Mouse (Mus musculus) MEL (cell line): ENCODE results near the gene Selenot. TPM values are rescaled to one million over a fixed set of nuclear protein-coding genes. Genes with fewer than 3 reads are reported as not detected.

Source experiments
- DNase-seq: peaks from one replicate; pipeline ENCODE4 v3.0.0; 2011; ENCODE audit warnings: low read depth, low spot score
- H3K27ac ChIP-seq: 2 replicates; pipeline ENCODE4 v1.5.1; 2012; ENCODE audit warnings: low read depth, mild to moderate bottlenecking, control low read depth, low read length, moderate library complexity; ENCODE audit not compliant: control insufficient read depth
- H3K27me3 ChIP-seq, 2 experiments: fragments of 150-350 bp in 1 of 2; sonication (generic) in 1 of 2; 2 replicates each; pipeline ENCODE4 v1.6.1; 2012; ENCODE audit warnings: low read length in 2 of 2, mild to moderate bottlenecking in 2 of 2, improper control_type of control experiment in 1 of 2, moderate library complexity in 1 of 2; ENCODE audit not compliant: insufficient read depth in 2 of 2, control insufficient read depth in 1 of 2
- H3K36me3 ChIP-seq, 2 experiments: 2 replicates each; pipeline ENCODE4 v1.6.1; 2012 to 2014; ENCODE audit warnings: low read length in 2 of 2, improper control_type of control experiment in 1 of 2, inconsistent platforms in 1 of 2, mild to moderate bottlenecking in 1 of 2; ENCODE audit not compliant: insufficient read depth in 2 of 2, control insufficient read depth in 1 of 2
- H3K4me1 ChIP-seq, 2 experiments: fragments of 150-350 bp in 1 of 2; sonication (generic) in 1 of 2; 2 replicates each; pipeline ENCODE4 v1.6.1; 2012; ENCODE audit warnings: low read length in 2 of 2, improper control_type of control experiment in 1 of 2, mild to moderate bottlenecking in 1 of 2; ENCODE audit not compliant: insufficient read depth in 2 of 2, control insufficient read depth in 1 of 2
- H3K4me3 ChIP-seq, 2 experiments: fragments of 150-350 bp in 1 of 2; sonication (generic) in 1 of 2; 2 replicates each; pipeline ENCODE4 v1.5.1; 2012; ENCODE audit warnings: low read depth in 2 of 2, low read length in 2 of 2, mild to moderate bottlenecking in 2 of 2, moderate library complexity in 2 of 2, control low read depth in 1 of 2, improper control_type of control experiment in 1 of 2; ENCODE audit not compliant: control insufficient read depth in 1 of 2, insufficient read depth in 1 of 2
- H3K79me2 ChIP-seq: 2 replicates; pipeline ENCODE4 v1.6.1; 2012; ENCODE audit warnings: mild to moderate bottlenecking, low read length, moderate library complexity; ENCODE audit not compliant: control insufficient read depth, poor library complexity, insufficient read depth
- H3K9ac ChIP-seq: 2 replicates; pipeline ENCODE4 v1.6.1; 2012; ENCODE audit warnings: low read depth, mild to moderate bottlenecking, control low read depth, low read length, moderate library complexity; ENCODE audit not compliant: control insufficient read depth, poor library complexity, severe bottlenecking
- H3K9me3 ChIP-seq: fragments of 150-350 bp; sonication (generic); replicated peaks from 2 replicates; pipeline ENCODE4 v1.6.1; 2012; ENCODE audit warnings: mild to moderate bottlenecking, low read length, improper control_type of control experiment, moderate library complexity; ENCODE audit not compliant: insufficient read depth
- BHLHE40 ChIP-seq: IDR thresholded peaks from 2 replicates; pipeline ENCODE4 v1.6.1; 2012; ENCODE audit warnings: low read depth, mild to moderate bottlenecking, inconsistent platforms, low read length, improper control_type of control experiment, borderline replicate concordance
- CHD1 ChIP-seq: IDR thresholded peaks from 2 replicates; pipeline ENCODE4 v1.6.1; 2012; ENCODE audit warnings: low read depth, mild to moderate bottlenecking, inconsistent platforms, low read length, improper control_type of control experiment
- CTCF ChIP-seq, 3 experiments: IDR thresholded peaks in 2 of 3; conservative IDR thresholded peaks in 1 of 3; 2 replicates each; pipeline ENCODE4 v1.5.1; 2011 to 2012; ENCODE audit warnings: low read length in 3 of 3, low read depth in 2 of 3, mild to moderate bottlenecking in 2 of 3, improper control_type of control experiment in 1 of 3, inconsistent platforms in 1 of 3, mixed read lengths in 1 of 3, moderate library complexity in 1 of 3; ENCODE audit not compliant: control insufficient read depth in 1 of 3, insufficient read depth in 1 of 3, poor library complexity in 1 of 3, severe bottlenecking in 1 of 3
- ELF1 ChIP-seq: IDR thresholded peaks from 2 replicates; pipeline ENCODE4 v1.6.1; 2014; ENCODE audit warnings: low read depth, mild to moderate bottlenecking, inconsistent platforms, low read length, improper control_type of control experiment, moderate library complexity
- EP300 ChIP-seq, 2 experiments: IDR thresholded peaks; 2 replicates each; pipeline ENCODE4 v1.6.1; 2011; ENCODE audit warnings: improper control_type of control experiment in 2 of 2, low read length in 2 of 2, low read depth in 1 of 2, mild to moderate bottlenecking in 1 of 2
- ETS1 ChIP-seq: IDR thresholded peaks from 2 replicates; pipeline ENCODE4 v1.6.1; 2012; ENCODE audit warnings: low read depth, mild to moderate bottlenecking, inconsistent platforms, low read length, improper control_type of control experiment, moderate library complexity
- GABPA ChIP-seq: IDR thresholded peaks from 2 replicates; pipeline ENCODE4 v1.6.1; 2012; ENCODE audit warnings: low read depth, mild to moderate bottlenecking, inconsistent platforms, low read length, improper control_type of control experiment, moderate library complexity
- GATA1 ChIP-seq: IDR thresholded peaks from 2 replicates; pipeline ENCODE4 v1.6.1; 2011; ENCODE audit warnings: low read depth, low read length, improper control_type of control experiment
- MAFK ChIP-seq: IDR thresholded peaks from 2 replicates; pipeline ENCODE4 v1.6.1; 2011; ENCODE audit warnings: low read depth, mild to moderate bottlenecking, low read length, improper control_type of control experiment, borderline replicate concordance
- MAX ChIP-seq: IDR thresholded peaks from 2 replicates; pipeline ENCODE4 v1.6.1; 2011; ENCODE audit warnings: low read length, improper control_type of control experiment
- MEF2A ChIP-seq: IDR thresholded peaks from 2 replicates; pipeline ENCODE4 v1.6.1; 2014; ENCODE audit warnings: low read depth, mild to moderate bottlenecking, inconsistent platforms, low read length, improper control_type of control experiment; ENCODE audit not compliant: poor library complexity, insufficient replicate concordance, severe bottlenecking; ENCODE audit errors: extremely low read depth
- NRF1 ChIP-seq: IDR thresholded peaks from 2 replicates; pipeline ENCODE4 v1.6.1; 2014; ENCODE audit warnings: low read depth, mild to moderate bottlenecking, inconsistent platforms, low read length, improper control_type of control experiment, moderate library complexity; ENCODE audit not compliant: poor library complexity, insufficient read depth, severe bottlenecking
- POLR2AphosphoS2 ChIP-seq: IDR thresholded peaks from 2 replicates; pipeline ENCODE4 v1.6.1; 2011; ENCODE audit warnings: low read length, improper control_type of control experiment
- RCOR1 ChIP-seq: IDR thresholded peaks from 2 replicates; pipeline ENCODE4 v1.6.1; 2012; ENCODE audit warnings: low read depth, mild to moderate bottlenecking, inconsistent platforms, low read length, improper control_type of control experiment
- SMC3 ChIP-seq: IDR thresholded peaks from 2 replicates; pipeline ENCODE4 v1.6.1; 2011; ENCODE audit warnings: low read depth, low read length, improper control_type of control experiment
- TBP ChIP-seq: IDR thresholded peaks from 2 replicates; pipeline ENCODE4 v1.8.0; 2011; ENCODE audit warnings: low read depth, low read length, improper control_type of control experiment
- UBTF ChIP-seq: IDR thresholded peaks from 2 replicates; pipeline ENCODE4 v1.6.1; 2012; ENCODE audit warnings: low read depth, mild to moderate bottlenecking, inconsistent platforms, low read length, improper control_type of control experiment, moderate library complexity, borderline replicate concordance; ENCODE audit not compliant: insufficient read depth
- USF1 ChIP-seq: IDR thresholded peaks from 2 replicates; pipeline ENCODE4 v1.6.1; 2014; ENCODE audit warnings: low read depth, mild to moderate bottlenecking, inconsistent platforms, low read length, improper control_type of control experiment, moderate library complexity
- USF2 ChIP-seq, 2 experiments: IDR thresholded peaks; 2 replicates each; pipeline ENCODE4 v1.6.1; 2011 to 2012; ENCODE audit warnings: improper control_type of control experiment in 2 of 2, low read length in 2 of 2, borderline replicate concordance in 1 of 2, inconsistent platforms in 1 of 2, low read depth in 1 of 2, mild to moderate bottlenecking in 1 of 2; ENCODE audit not compliant: insufficient read depth in 1 of 2
- ZC3H11A ChIP-seq: IDR thresholded peaks from 2 replicates; pipeline ENCODE4 v1.6.1; 2012; ENCODE audit warnings: low read depth, mild to moderate bottlenecking, inconsistent platforms, low read length, improper control_type of control experiment
- ZNF384 ChIP-seq: IDR thresholded peaks from 2 replicates; pipeline ENCODE4 v1.6.1; 2012; ENCODE audit warnings: low read depth, mild to moderate bottlenecking, inconsistent platforms, low read length, improper control_type of control experiment
- polyA plus RNA-seq, 2 experiments: library from polyadenylated mRNA; stranded (reverse) in 1 of 2; unstranded in 1 of 2; fragments of >175 nt in 1 of 2; fragments of >200 nt in 1 of 2; gene quantifications; 2 replicates each; pipeline versions ENCODE4 v1.2.1 to v1.2.4; 2012; ENCODE audit warnings: low replicate concordance in 2 of 2, low read depth in 1 of 2; ENCODE audit not compliant: insufficient read length in 2 of 2, insufficient read depth in 1 of 2, missing spikeins in 1 of 2
- total RNA-seq: library from RNA; depleted of rRNA; stranded (reverse); fragments of 300-350 nt; gene quantifications from 2 replicates; pipeline ENCODE4 v1.2.3, GENCODE M21; 2012

Gene Selenot
- total and polyA plus RNA-seq, 3 experiments = 78.3 to 107 (median 89.5) TPM

- Histone ChIP-seq H3K9me3 (no peaks in the 10 kb centered on the region), H3K9ac (peak overlapping the region; percentile 94), H3K4me1 (peaks cover 10 to 13% of the 10 kb centered on the region in 2 experiments), H3K79me2 (peaks cover 45% of the 10 kb centered on the region), H3K4me3 (peak overlapping the region; percentile 67 to 94), H3K36me3 (peaks cover 4 to 30% of the 10 kb centered on the region in 2 experiments), H3K27me3 (no peaks in the 10 kb centered on the region), H3K27ac (no peak overlapping the region)
- peak; percentile 43; the same call in 1 of the 2 replicates for TF ChIP-seq ETS1
- TF ChIP-seq POLR2AphosphoS2 = no peak
- no peak for TF ChIP-seq NRF1
- no peak for TF ChIP-seq TBP
- no peak for TF ChIP-seq CHD1
- TF ChIP-seq GATA1 = no peak
- TF ChIP-seq MAFK = no peak
- TF ChIP-seq RCOR1 = no peak
- TF ChIP-seq BHLHE40 = no peak
- no peak for TF ChIP-seq GABPA
- TF ChIP-seq EP300 (IDR thresholded peaks at IDR 0.05; ENCODE audit: low read depth in 1 of 2, low read length in 2 of 2) = peak in 1 of 2 experiments; percentile 41; a peak in 1 of 4 replicates
- TF ChIP-seq ZNF384 = peak; percentile 30; the same call in 1 of the 2 replicates
- no peak for TF ChIP-seq USF1
- no peak for TF ChIP-seq CTCF (IDR thresholded peaks at IDR 0.05 in 2 of 3, conservative IDR thresholded peaks at IDR 0.05 in 1 of 3; ENCODE audit: control insufficient read depth in 1 of 3, insufficient read depth in 1 of 3, low read depth in 2 of 3, low read length in 3 of 3, poor library complexity in 1 of 3, severe bottlenecking in 1 of 3)
- TF ChIP-seq MAX = no peak
- no peak for TF ChIP-seq ELF1
- TF ChIP-seq MEF2A = no peak
- DNase-seq = peak; percentile 50
Measured at GRCm38 (mm10) chr3:58577506-58578050, 1.1 kb downstream of the Selenot start.

- H3K4me1 ChIP-seq = peaks cover 17 to 19% of the 10 kb centered on the region in 2 experiments
- no peaks in the 10 kb centered on the region for H3K27me3 ChIP-seq
- no peak overlapping the region for H3K9ac ChIP-seq
- H3K9me3 ChIP-seq = no peaks in the 10 kb centered on the region
- H3K27ac ChIP-seq = no peak overlapping the region
- peaks cover 64% of the 10 kb centered on the region for H3K79me2 ChIP-seq
- H3K4me3 ChIP-seq = no peak overlapping the region
- no peak for TF ChIP-seq ETS1
- no peak for TF ChIP-seq MEF2A
- no peak for TF ChIP-seq UBTF
- TF ChIP-seq MAFK = no peak
- TF ChIP-seq EP300 (IDR thresholded peaks at IDR 0.05; ENCODE audit: low read depth in 1 of 2, low read length in 2 of 2) = no peak
- no peak for TF ChIP-seq USF2 (IDR thresholded peaks at IDR 0.05; ENCODE audit: borderline replicate concordance in 1 of 2, insufficient read depth in 1 of 2, low read depth in 1 of 2, low read length in 2 of 2)
- TF ChIP-seq MAX = no peak
- no peak for TF ChIP-seq RCOR1
- no peak for TF ChIP-seq CTCF (IDR thresholded peaks at IDR 0.05 in 2 of 3, conservative IDR thresholded peaks at IDR 0.05 in 1 of 3; ENCODE audit: control insufficient read depth in 1 of 3, insufficient read depth in 1 of 3, low read depth in 2 of 3, low read length in 3 of 3, poor library complexity in 1 of 3, severe bottlenecking in 1 of 3)
- no peak for TF ChIP-seq TBP
- no peak for TF ChIP-seq ZC3H11A
- TF ChIP-seq SMC3 = no peak
- TF ChIP-seq, all 39 proteins: peak for 0
- peaks cover 16 to 37% of the 10 kb centered on the region in 2 experiments for H3K36me3 ChIP-seq
- DNase-seq = peak; percentile 30
Measured at GRCm38 (mm10) chr3:58581530-58581929, 5.1 kb downstream of the Selenot start.
